Mouse (Mus musculus): Measurements from ENCODE around the gene Ankrd11.
A peak's percentile ranks its signal among the peaks of the same experiment; 100 is the strongest.
"Not testable (repeated sequence)": the region's sequence is repeated elsewhere in the genome, so short reads cannot be mapped to it uniquely, and the experiment has no call there.

Gene Ankrd11

DNA sequence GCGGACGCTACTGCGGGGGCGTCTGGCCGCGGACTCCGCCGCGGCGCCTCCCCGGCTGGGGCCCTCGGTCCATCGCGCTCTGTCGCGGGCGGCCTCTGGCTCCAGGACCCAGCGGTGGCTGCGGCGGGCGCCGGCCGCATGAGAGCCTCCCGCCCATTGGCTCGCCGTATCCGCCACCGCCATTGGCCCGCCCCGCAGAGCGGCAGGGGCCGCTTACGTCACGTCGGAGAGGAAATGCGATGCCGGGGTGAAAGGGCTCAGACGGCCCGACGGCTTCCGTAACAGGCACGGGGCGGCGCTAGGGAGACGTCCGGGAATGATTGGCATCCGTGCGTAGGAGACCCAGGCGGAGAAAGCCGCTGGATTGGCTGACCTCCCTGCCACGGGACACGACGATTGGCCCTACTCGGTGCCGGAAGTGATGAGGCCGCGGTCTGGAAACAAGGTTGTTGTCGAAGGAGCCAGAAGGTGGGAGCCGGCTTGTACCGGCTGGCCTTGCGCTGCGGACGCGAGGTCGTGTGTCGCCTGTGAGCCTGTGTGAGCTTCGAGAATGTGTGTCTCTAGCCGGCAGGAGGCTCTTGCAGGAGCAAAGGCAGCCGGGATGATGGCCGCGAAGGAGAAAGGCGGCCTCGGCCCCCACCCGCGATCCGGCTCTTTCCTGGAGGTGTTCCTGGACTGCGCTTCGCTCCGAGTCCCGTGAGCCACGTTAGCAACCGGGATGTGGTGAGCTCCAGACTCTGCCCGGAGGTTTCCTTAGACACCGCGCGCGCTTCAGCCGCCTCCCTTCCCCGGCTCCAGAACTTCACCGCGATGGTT is at the start of gene Ankrd11:
Gene Ankrd11 (minus strand): TSS at position 120 of the 816 bp plus-strand sequence.
- peak; percentile 99 to 100 for DNase-seq

DNA sequence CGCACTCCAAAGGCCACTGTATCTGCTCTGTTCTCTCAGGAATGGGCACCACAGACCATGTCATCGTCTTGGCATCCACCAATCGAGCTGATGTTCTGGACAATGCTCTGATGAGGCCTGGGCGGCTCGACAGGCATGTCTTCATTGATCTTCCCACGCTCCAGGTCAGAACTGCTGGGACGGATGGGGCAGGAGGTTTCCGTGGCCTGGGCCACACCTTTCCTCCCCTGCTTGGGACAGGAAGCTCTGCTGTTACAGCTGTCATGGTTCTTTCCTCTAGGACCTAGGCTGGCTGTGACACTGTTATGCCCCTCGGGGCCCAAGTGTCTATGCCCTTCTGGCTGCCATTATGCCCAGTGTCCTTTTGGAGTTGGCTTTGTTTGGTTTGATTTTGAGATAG is 45.2 kb upstream of the Ankrd11 start:
- DNase-seq, result peak in 1 of 2 experiments; percentile 10

DNA sequence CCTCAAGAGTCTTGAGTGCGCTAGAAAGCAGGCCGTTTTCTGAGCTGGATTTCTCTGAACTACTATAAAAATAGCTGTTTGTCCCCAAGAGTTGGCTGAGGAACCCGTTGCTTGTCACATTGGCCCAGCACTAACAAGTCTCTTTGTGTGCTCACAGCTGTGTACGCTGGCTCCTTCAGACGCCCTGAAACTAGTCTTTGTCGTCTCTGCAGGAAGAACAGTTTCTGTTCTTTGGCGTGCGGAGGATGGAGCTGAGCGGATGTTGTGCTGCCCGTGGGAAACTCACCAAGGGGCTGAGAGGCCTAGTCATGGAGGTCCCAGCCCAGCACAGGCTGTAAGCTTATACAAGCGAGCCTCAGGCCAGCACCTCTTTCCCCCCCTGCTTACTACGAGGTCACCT is 41.5 kb upstream of the Ankrd11 start:
- DNase-seq, result no peak

DNA sequence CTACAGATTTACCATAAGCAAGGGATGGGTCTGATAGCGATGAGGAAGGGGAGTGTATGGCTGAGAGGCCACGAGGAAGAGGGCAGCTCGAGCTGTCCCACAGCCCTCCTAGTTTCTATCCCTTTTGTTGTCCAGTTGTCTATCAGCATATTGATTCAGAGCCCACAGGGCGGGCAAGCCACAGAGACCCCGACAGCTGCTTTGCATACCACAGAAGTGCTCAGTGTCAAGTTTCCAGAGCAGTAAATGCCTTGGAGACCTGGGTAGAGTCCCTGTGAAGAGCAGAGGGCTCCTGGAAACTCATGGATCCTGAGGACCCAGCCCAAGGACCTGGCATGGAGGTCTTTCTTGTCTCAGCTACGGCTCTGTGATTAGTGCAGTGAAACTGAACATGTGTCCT is 40.9 kb upstream of the Ankrd11 start:
- no peak for DNase-seq

DNA sequence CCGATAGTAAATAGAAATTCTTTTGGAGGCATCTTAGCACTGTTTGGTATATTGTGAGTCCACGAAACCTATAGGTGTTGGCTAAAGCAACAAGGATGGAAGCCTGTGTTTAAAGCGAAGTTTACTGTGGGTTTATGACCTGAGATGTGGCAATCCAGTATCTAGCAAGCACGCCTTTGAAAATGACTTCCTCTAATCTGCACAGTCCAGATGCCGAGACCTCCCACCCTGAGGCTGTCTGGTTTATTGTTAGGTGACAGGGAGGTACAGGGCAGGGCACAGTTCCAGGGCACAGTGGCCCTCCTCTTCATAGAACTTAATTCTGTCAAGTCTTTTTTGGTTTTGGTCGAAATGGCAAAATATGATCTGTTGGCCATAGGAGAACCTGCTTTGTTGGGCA is 35.1 kb upstream of the Ankrd11 start:
- no peak for DNase-seq

DNA sequence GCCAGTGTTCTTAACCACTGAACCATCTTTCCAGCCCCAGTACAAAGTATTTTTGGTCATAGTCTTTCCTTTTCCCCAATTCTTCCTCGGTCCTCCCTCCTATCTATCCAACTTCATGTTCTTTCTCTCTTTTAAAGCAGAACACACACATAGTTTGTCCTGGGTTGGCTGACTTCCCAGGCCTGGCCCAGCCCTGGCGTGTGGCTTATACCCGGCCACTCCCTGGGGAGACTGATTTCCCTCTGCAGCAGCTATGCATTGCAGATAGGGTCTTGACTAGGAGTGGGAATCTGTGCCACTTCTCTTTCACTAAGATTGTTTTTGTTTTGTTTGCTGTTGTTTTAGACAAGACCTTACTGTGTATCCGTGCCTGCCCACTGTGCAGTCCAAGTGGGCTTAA is 29.1 kb upstream of the Ankrd11 start:
- peak; percentile 17 to 38 for DNase-seq

DNA sequence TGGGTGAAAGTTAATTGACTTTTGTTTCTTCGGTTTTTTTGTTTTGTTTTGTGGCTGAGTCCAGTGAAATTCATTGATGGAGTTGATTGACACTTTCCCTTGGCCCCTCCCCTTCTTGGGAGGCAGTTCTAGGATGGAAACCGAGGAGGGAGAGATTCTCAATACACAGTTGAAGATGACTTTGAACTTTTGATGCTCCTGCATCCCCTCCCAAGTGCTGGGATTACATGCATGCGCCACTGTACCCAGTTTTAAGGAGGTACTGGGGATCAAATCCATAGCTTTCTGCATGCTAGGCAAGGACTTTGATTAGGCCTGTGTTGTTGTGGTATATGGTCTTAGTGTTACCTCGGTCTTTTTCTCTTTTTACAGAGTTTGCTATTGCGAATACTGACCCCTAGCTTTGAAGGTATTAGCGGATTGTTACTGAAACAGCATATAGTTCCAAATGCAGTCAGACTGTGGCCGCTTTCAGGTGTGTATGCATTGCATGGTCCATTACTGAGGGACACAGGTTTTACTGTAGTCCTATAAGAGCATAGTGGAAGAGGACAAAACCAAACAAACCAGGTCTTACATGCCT is 24.1 kb upstream of the Ankrd11 start:
- DNase-seq, result no peak

DNA sequence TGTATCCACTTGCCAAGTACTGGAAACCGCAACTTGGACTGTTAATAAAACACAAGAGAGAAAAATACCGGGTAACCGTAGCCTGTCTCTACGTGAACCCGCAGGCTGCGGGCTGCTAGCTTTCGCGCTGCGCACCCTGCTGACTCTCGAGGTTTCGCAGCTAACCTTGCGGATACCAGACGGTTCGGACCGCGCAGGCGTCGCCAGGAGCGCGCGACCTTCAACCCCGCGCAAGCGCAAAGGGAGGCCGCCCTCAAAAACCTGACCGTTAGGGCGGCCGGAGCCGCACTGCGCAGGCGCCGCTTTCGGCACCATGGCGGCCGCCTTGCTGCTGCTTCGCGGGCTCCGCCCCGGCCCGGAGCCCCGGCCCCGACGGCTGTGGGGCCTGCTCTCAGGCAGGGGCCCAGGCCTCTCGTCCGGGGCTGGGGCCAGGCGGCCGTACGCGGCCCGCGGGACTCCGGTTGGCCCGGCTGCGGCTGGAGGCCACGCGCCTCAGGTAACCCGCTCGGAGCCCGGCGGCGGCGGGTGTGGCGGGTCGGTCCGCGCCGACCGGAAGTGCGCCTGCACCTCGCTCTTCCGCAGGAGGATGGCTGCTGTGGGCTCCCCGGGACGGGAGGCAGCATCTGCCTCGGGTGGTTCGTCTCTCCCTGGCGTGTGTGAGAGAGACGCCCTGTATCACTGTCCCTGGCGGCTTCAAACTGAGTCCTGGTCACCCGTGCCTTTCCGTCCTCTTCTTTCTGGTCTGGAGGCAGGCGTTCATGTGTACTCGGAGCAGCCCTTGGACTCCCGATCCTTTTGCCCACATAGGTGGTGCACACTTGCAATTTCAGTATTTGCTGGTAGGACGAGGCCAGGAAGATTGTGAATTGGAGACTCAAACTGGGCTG is 23.4 kb upstream of the Ankrd11 start:
- peak; percentile 96 to 98 for DNase-seq

DNA sequence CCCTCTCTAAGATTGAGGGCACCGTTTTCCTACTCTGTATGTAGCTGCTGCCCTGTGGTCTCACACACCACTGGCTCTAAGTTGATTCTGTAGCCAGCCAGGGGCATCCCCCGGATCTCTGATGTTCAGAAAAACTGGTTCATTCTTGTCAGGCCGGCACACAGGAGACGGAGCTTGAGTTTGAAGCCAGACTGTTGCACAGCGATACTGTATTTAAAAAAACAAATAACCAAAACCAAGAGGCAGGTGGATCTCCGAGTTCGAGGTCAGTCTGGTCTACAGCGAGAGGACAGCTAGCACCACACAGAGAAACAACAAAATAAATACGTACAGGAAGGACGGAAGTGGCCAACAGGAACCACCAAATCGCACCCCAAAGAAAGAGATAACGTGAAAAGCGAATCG is 22.7 kb upstream of the Ankrd11 start:
- peak in 1 of 2 experiments; percentile 32 for DNase-seq

DNA sequence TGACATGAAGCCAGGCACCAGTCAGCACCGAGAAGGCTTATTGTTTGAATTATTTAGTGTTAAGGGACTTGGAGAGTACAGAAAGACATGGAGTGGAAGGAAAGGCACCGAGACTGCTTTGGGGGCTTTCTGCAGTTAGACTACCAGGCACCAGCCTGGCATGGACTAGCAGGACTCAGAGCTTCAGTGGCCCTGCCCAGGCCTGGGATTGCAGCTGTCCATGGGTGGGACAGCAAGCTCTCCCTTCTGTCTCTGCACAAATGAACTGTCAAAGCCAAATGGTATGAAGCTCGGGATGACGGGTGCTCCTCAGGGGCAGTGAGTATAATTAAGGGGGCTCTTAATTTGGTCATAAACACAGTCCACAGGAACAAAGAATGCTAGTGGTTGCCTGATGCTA is 22.0 kb upstream of the Ankrd11 start:
- no peak for DNase-seq

DNA sequence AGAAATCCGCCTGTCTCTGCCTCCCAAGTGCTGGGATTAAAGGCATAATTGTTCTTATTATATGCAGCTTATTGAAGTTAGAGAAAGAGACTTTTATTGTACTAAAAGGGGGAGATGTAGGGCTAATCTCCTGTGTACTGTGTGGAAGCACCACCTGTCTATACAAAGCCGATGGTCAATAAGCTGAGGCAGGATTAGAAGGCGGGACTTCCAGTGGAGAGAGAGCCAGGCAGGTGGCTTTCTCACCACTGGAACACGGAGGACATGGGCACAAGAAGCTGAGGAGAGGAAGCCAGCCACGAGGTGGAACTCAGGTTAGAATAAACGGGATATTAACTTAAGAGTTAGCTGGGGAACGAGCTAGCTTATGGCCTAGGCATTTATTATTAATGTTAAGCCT is 20.6 kb upstream of the Ankrd11 start, which contains the start of gene Spg7:
Gene Spg7 (plus strand): TSS at position 222 of the 400 bp plus-strand sequence.
- no peak for DNase-seq

DNA sequence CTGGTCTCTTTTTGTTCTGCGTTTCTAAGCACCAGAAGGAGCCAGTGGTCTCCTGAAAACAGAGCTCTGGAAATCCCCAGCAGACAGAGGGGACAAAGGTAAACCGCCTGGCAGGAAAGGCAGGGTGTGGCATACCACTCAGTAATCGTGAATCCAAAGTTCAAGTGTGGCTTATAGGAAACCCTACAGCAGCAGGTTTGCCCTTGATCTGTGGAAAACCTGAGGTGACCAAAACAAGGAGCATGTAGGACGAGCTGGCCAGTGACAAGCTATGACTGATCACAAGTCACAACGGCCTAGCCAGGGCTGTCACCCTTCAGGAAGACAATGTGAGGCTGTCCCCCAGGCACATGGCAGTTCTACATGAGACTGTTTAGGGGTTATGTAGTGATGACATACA is 9.4 kb upstream of the Ankrd11 start:
- peak; percentile 28 to 53 for DNase-seq

DNA sequence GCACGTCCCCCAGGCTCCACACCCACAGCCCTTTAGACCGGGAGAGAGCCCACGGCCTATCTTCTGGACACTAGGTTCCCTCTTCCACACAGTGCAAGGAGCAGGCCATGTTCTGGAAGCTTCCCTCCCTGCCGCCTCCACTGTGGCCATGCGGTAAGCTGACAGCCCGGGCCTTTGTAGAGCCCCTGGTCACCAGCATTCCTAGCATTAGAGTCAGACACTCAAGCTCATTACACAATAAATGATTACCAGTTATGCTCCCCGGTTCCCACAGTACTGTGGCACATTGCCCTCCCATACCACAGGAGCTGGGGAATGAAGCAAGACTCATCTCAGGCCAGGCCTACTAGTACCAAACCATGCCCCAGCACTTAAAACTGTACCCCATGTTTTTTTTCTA is 6.3 kb upstream of the Ankrd11 start:
- peak in 1 of 2 experiments; percentile 28 for DNase-seq

DNA sequence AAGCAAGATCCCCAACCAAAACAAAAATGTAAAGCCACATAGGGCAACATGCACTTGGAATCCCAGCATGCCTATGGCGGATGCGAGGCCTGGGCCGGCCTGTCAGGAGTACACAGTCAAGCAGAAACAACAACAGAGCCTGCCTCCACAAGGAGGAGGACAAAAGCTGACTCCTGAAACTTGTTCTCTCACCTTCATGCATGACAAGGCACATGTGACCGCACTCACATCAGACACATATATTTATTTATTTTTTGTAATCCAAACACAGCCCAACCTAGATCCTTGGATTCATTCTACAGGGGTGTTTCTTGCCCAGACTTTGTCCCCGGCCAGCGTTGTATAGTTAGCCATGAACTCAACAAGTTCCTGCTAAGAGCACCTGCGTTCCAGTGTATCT is 5.8 kb upstream of the Ankrd11 start:
- DNase-seq, result peak; percentile 50 to 68

DNA sequence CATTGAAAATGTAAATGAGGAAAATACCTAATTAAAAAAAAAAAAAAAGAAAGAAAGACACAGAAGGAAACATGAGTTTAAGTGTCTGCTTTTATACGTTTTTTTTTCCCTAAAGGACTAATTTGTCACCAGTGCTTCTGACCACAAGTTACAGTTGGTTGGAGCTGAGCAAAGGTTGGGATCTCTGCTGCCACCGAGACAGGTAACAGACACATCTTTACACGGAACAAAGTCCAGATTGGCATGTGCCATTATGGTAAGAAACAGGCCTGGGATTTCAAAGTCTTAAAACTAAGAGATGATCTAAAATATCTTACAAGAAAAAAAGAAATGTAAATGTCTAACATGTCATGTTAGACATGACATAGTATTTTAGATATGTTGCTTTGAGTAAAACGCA is 4.6 kb upstream of the Ankrd11 start:
- no peak for DNase-seq

DNA sequence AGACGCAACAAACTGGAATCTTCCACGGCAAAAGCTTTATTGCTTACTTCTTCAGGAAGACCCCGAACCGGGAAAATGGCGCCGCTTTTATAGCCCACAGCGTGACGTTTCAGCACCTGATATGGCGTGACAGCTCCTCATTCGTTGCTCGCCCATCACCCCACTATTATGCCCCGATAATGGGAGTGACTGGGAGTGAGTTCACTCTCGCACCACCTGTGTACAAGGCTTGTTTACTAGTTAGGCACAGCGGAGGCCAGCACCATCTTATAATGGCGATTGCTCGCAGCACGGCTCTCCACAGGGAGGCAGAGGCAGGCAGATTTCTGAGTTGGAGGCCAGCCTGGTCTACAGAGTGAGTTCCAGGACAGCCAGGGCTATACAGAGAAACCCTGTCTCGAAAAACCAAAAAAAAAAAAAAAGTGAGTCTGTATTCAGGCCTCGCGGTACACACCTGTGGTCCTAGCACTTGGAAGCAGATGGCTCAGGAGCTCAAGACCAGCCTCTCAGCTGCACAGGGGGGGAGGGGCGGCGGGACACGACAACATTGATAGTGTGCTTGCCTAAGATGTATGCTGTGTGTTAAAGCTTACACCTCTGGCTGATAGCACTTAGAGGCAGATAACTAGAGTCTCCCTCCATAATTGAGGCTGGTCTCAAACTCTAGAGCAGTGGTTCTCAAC is 2.8 kb upstream of the Ankrd11 start:
- not testable (repeated sequence) for DNase-seq

DNA sequence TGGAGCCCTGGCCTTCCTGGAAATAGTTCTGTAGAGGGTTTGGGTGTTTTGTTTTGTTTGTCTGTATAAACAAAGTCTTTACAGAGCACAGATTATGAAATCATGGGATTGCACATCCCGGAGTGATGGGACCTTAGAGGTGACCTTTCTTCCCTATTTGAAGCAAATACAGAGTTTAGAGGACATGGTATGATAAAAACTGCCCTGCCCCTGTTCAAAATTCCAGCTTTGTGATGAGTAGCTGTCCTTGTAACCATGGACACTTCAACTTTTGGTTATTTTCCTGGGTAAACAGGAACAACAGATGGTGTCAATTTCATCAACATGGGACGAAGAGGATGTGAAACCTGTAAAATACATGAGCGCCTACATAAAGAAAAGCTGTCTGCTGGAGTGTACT is 1.9 kb upstream of the Ankrd11 start:
- DNase-seq, result no peak

DNA sequence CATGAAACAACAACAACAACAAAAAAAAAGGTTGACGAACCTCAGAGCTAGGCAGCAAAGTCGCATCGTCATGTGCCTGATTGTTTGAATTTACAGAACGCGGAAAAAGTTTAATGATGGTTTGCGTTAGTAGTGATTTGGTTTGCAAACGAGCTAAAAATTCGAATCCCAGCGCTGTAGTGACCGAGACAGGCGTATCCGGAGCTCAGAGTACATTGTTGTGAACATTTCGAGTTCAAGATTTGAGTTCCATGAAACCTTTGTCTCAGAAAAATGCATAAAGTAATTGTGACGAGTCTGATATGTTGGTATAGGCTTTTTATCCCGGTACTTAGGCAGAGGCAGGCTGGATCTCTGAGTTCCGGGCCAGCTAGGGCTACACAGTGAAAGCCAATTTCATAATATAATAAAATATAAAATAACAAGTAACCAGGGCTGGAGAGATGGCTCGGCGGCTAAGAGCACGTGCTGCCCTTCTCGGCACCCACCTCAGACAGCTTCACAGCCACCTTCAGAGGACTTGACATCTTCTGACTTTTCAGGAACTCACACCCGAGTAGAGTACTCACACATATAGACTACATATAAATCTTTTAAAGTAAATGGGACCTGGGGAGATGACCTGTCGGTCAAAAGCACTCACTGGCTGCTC is 1.0 kb upstream of the Ankrd11 start:
- no peak for DNase-seq

DNA sequence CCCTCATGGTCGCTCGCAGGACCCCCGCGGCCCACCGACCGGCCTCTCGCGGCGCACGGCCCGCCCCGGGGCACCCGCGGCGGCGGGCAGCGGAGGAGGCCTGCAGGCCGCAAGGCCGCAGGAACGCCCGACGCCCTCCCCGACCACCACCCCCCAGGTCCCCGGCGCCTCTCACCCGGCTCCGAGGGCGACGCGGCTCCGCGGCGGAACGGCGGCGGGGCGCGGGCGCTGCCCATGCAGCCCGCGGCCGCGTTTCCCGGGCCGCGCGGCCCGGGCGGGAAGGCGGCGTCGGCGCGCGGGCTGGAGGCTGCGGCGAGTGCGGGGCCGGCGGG is 337 bp downstream of the Ankrd11 start:
- no peak for DNase-seq

DNA sequence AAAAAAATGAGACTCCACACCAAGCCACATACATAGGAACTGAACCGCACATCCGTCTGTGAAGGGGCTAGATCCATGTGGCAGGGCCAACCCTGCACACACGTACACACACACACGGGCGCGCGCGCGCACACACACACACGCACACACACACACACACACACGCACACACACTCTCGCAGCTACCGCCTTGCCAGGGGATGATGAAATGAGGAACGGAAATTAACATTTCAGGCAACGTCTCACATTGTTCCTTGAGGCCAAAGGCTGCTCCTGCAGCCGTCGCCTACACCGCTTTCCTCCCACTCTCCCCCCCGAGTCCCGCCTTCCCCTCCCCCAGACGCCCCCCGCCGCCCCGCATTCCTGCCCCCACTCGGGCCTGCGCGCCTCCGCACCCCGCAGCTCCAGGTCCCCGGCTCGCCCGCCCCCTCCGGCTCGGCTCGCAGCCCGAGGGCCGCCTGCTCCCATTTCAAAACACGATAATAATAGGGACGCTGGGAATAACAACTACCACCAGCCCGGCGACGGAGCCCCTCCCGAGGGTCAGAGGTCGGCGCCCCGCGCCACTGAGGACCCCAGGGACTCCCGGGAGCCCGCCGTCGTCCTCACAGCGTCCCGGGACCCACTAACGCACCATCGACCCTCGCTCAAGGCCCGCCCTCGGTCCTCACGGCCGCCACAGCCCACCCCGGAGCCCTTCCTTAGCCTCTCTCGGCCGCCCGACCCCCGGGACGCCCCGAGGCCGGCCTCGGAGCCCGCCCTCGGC is 886 bp downstream of the Ankrd11 start:
- DNase-seq, result peak; percentile 66 to 77

DNA sequence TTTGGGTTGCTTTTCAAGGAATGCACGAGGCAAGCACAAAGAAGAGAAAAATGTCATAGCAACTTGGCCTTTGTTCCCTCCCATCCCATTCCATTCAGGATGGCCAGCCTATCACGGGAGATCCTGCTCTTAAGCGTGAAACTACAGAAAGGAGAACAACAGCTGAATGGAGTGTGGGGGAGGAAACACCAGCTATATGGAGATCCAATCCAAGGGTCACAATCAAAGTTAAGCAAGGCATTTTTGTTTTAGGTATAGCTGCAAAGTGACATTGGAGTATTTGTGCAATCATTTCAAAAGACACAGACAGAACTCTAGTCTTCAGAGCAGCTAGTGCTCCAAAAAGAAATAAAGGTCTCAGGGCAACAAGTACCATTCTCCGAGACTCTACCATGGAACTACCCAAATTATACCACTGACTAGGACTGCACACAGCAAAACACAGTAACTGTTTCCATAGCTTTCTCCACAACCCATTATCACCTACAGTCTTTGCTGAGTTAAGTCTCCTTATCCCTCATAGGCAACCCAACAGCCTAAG is 1.9 kb downstream of the Ankrd11 start:
- DNase-seq, result peak in 1 of 2 experiments; percentile 46
